Mouse (Mus musculus) liver, embryonic 13.5 days (tissue): ENCODE measurements around the gene Gm13272. TPM values are rescaled to one million over a fixed set of nuclear protein-coding genes. Genes with fewer than 3 reads are reported as not detected.
A peak's percentile ranks its signal among the peaks of the same experiment; 100 is the strongest.
"Not testable (repeated sequence)": the region's sequence is repeated elsewhere in the genome, so short reads cannot be mapped to it uniquely, and the experiment has no call there.

Experiments
- ATAC-seq: fragments of 200-750 bp; cut with Nextera tagmentation; 2 replicates; pipeline ENCODE4 v1.8.0; 2017; ENCODE audit warnings: low read depth, mild to moderate bottlenecking, moderate number of reproducible peaks, moderate library complexity
- DNase-seq: peaks from one replicate; pipeline ENCODE4 v3.0.0; 2022
- H3K27ac ChIP-seq: fragments of 300-500 bp; sonication (generic); 2 replicates; pipeline ENCODE4 v1.5.1; 2015; ENCODE audit warnings: moderate library complexity, mild to moderate bottlenecking, inconsistent platforms
- H3K27me3 ChIP-seq: fragments of 300-500 bp; sonication (generic); 2 replicates; pipeline ENCODE4 v1.6.1; 2015; ENCODE audit warnings: mild to moderate bottlenecking, inconsistent platforms
- H3K36me3 ChIP-seq: fragments of 300-500 bp; sonication (generic); 2 replicates; pipeline ENCODE4 v1.6.1; 2015; ENCODE audit warnings: mild to moderate bottlenecking, inconsistent platforms
- H3K4me1 ChIP-seq: fragments of 300-500 bp; sonication (generic); replicated peaks from 2 replicates; pipeline ENCODE4 v1.6.1; 2015; ENCODE audit warnings: inconsistent platforms
- H3K4me2 ChIP-seq: fragments of 300-500 bp; sonication (generic); 2 replicates; pipeline ENCODE4 v1.6.1; 2015; ENCODE audit warnings: inconsistent platforms, mild to moderate bottlenecking, moderate library complexity
- H3K4me3 ChIP-seq: fragments of 300-500 bp; sonication (generic); replicated peaks from 2 replicates; pipeline ENCODE4 v1.5.1; 2015; ENCODE audit warnings: mild to moderate bottlenecking, inconsistent platforms
- H3K9ac ChIP-seq: fragments of 300-500 bp; sonication (generic); 2 replicates; pipeline ENCODE4 v1.6.1; 2015; ENCODE audit warnings: mild to moderate bottlenecking, inconsistent platforms
- H3K9me3 ChIP-seq: fragments of 300-500 bp; sonication (generic); replicated peaks from 2 replicates; pipeline ENCODE4 v1.6.1; 2016; ENCODE audit warnings: inconsistent platforms
- WGBS: fragments of 180-500 bp; shearing (Covaris S2); methylation state at CpG from one replicate; pipeline ENCODE4 v1.1.7; 2015; ENCODE audit not compliant: insufficient replicate concordance; 5-methylcytosine and 5-hydroxymethylcytosine counted together
- polyA plus RNA-seq: library from polyadenylated mRNA; unstranded; fragments of >200 nt; fragmentation: Nextera tagmentation; extraction: Ambion mirVana; gene quantifications from 2 replicates; pipeline ENCODE4 v1.2.1, GENCODE M21; 2015

Gm13272 gene
- polyA plus RNA-seq, 1 experiment from 2014 or later, result not detected

- H3K9me3 ChIP-seq, ATAC-seq, H3K27me3 ChIP-seq, H3K4me1 ChIP-seq, H3K36me3 ChIP-seq: not testable (repeated sequence)
- DNase-seq, result peak; percentile 10
- Histone ChIP-seq H3K4me2 (peak within 1 kb of the TSS; percentile 59), H3K27ac (peak within 1 kb of the TSS; percentile 23; the same call in 1 of the 2 replicates), H3K4me3 (peak within 1 kb of the TSS; percentile 43), H3K9ac (0 out of 2 replicates have a peak within 1 kb of the TSS, but pooled peaks have one; percentile 17)
- 13% methylated on average over 11 of the region's 14 CpGs for WGBS
These were observed 19.9 kb upstream of the Gm13272 start, which contains the start of gene Gm13283 for GRCm38 (mm10) chr4:88759610-88760268. Gene Gm13283 (plus strand): TSS chr4:88760119.

GRCm38 (mm10) chr4:88760431-88760830 lies 19.2 kb upstream of the Gm13272 start:
- H3K27me3 ChIP-seq, result not testable (repeated sequence)

GRCm38 (mm10) chr4:88761776-88762175 lies 17.9 kb upstream of the Gm13272 start:
- H3K4me2 ChIP-seq, DNase-seq, H3K4me1 ChIP-seq, H3K9me3 ChIP-seq, H3K27ac ChIP-seq, H3K4me3 ChIP-seq, H3K9ac ChIP-seq, H3K36me3 ChIP-seq, ATAC-seq, H3K27me3 ChIP-seq: not testable (repeated sequence)
- 57% methylated on average over 6 of the region's 8 CpGs for WGBS

More at GRCm38 (mm10) chr4:88760431-88760830, 19.2 kb upstream of the Gm13272 start:
- under 1% methylated on average over 26 of the region's 28 CpGs for WGBS
- 0 out of 2 replicates have a peak overlapping the region, but pooled peaks have one; percentile 17 for H3K9ac ChIP-seq
- H3K9me3 ChIP-seq, DNase-seq, ATAC-seq, H3K36me3 ChIP-seq, H3K4me1 ChIP-seq: not testable (repeated sequence)
- H3K27ac ChIP-seq, result peak overlapping the region; percentile 23; the same call in 1 of the 2 replicates
- H3K4me2 ChIP-seq, result peak overlapping the region; percentile 59
- peak overlapping the region; percentile 43 for H3K4me3 ChIP-seq

- WGBS, result 29% methylated on average over 9 of the region's 9 CpGs
- not testable (repeated sequence) for H3K27ac ChIP-seq, DNase-seq, H3K4me3 ChIP-seq, H3K9me3 ChIP-seq, ATAC-seq, H3K4me1 ChIP-seq, H3K36me3 ChIP-seq, H3K27me3 ChIP-seq, H3K9ac ChIP-seq
- H3K4me2 ChIP-seq, result peak overlapping the region; percentile 53; the same call in 1 of the 2 replicates
These were observed 17.3 kb upstream of the Gm13272 start for GRCm38 (mm10) chr4:88762341-88762740.

- 2% methylated on average over 41 of the region's 42 CpGs for WGBS
- H3K9ac ChIP-seq, result peak overlapping the region; percentile 52
- not testable (repeated sequence) for DNase-seq, ATAC-seq, H3K27ac ChIP-seq, H3K36me3 ChIP-seq, H3K27me3 ChIP-seq, H3K9me3 ChIP-seq, H3K4me1 ChIP-seq
- H3K4me3 ChIP-seq, result peak overlapping the region; percentile 50
- H3K4me2 ChIP-seq, result peak overlapping the region; percentile 64
These were observed 16.1 kb upstream of the Gm13272 start for GRCm38 (mm10) chr4:88763384-88764018.

GRCm38 (mm10) chr4:88773534-88773933 lies 6.1 kb upstream of the Gm13272 start, which contains the start of gene Gm13290:
Gene Gm13290 (plus strand): TSS chr4:88773834.
- WGBS, result no CpG with 5 or more reads among the region's 32 CpGs
- not testable (repeated sequence) for H3K27me3 ChIP-seq, H3K36me3 ChIP-seq, H3K4me2 ChIP-seq, H3K4me3 ChIP-seq, H3K4me1 ChIP-seq, ATAC-seq, H3K9ac ChIP-seq, DNase-seq, H3K27ac ChIP-seq, H3K9me3 ChIP-seq

GRCm38 (mm10) chr4:88776622-88777021 lies 3.0 kb upstream of the Gm13272 start, which contains the start of gene Gm13289:
Gene Gm13289 (plus strand): TSS chr4:88776922.
- not testable (repeated sequence) for H3K36me3 ChIP-seq, H3K4me1 ChIP-seq, H3K4me2 ChIP-seq, H3K4me3 ChIP-seq, H3K27ac ChIP-seq, H3K9ac ChIP-seq, H3K27me3 ChIP-seq, DNase-seq, H3K9me3 ChIP-seq, ATAC-seq
- WGBS, result no CpG with 5 or more reads among the region's 29 CpGs

- ATAC-seq, H3K27ac ChIP-seq, H3K36me3 ChIP-seq, H3K4me3 ChIP-seq, H3K4me2 ChIP-seq, DNase-seq, H3K9ac ChIP-seq, H3K4me1 ChIP-seq, H3K9me3 ChIP-seq, H3K27me3 ChIP-seq: not testable (repeated sequence)
- WGBS, result 38% methylated on average over 16 of the region's 18 CpGs
These were observed 670 bp downstream of the Gm13272 start for GRCm38 (mm10) chr4:88780320-88780719.

- Histone ChIP-seq H3K4me2 (peak within 1 kb of the TSS; percentile 56), H3K4me3 (peak within 1 kb of the TSS; percentile 28)
- not testable (repeated sequence) for H3K9ac ChIP-seq, H3K36me3 ChIP-seq, H3K27ac ChIP-seq, H3K9me3 ChIP-seq, H3K4me1 ChIP-seq, H3K27me3 ChIP-seq, DNase-seq, ATAC-seq
- 15% methylated on average over 4 of the region's 7 CpGs for WGBS
These were observed 2.2 kb downstream of the Gm13272 start, which contains the start of gene Ifnz for GRCm38 (mm10) chr4:88781831-88782230. Gene Ifnz (plus strand): TSS chr4:88782131.

GRCm38 (mm10) chr4:88782335-88782734 lies 2.7 kb downstream of the Gm13272 start:
- peak overlapping the region; percentile 56 for H3K4me2 ChIP-seq
- H3K4me1 ChIP-seq, H3K9me3 ChIP-seq, H3K9ac ChIP-seq, H3K27ac ChIP-seq, DNase-seq, ATAC-seq, H3K36me3 ChIP-seq, H3K27me3 ChIP-seq: not testable (repeated sequence)
- 0% methylated on average over 4 of the region's 31 CpGs for WGBS
- H3K4me3 ChIP-seq, result peak overlapping the region; percentile 28

- not testable (repeated sequence) for DNase-seq, ATAC-seq, H3K4me1 ChIP-seq, H3K9ac ChIP-seq, H3K9me3 ChIP-seq, H3K36me3 ChIP-seq, H3K4me2 ChIP-seq, H3K27ac ChIP-seq, H3K4me3 ChIP-seq, H3K27me3 ChIP-seq
- WGBS, result no CpG with 5 or more reads among the region's 27 CpGs
These were observed 5.8 kb downstream of the Gm13272 start, which contains the start of gene Gm13276 for GRCm38 (mm10) chr4:88785409-88785808. Gene Gm13276 (plus strand): TSS chr4:88785709.
